Mouse (Mus musculus): Measurements from ENCODE around the gene Gmpr2.

- no peak for TF ChIP-seq CTCF (conservative IDR thresholded peaks at IDR 0.05; ENCODE audit: low read length)
- no peak for TF ChIP-seq POU5F1 (IDR thresholded peaks at IDR 0.05; ENCODE audit: borderline replicate concordance, low read length)
These were observed 11.1 kb upstream of the Gmpr2 start for GRCm38 (mm10) chr14:55660636-55661035.

Measured in E14TG2a.4 (cell line).